Mouse (Mus musculus): ENCODE measurements around the gene B3galt4. TPM values are rescaled to one million over a fixed set of nuclear protein-coding genes. Genes with fewer than 3 reads are reported as not detected.
"Not testable (repeated sequence)": the region's sequence is repeated elsewhere in the genome, so short reads cannot be mapped to it uniquely, and the experiment has no call there.

Gene B3galt4
- total RNA-seq, 2 experiments from 2014 or later, result 6.2 to 6.7 TPM

- DNase-seq (ENCODE audit: low spot score in 2 of 2), result no peak
These were observed 17.6 kb upstream of the B3galt4 start for GRCm38 (mm10) chr17:33968927-33969326.

- DNase-seq (ENCODE audit: low spot score in 2 of 2), result peak; percentile 78 to 84
These were observed 17.2 kb upstream of the B3galt4 start for GRCm38 (mm10) chr17:33968489-33968888.

GRCm38 (mm10) chr17:33965846-33966550 lies 14.7 kb upstream of the B3galt4 start:
- DNase-seq (ENCODE audit: low spot score in 2 of 2), result no peak

GRCm38 (mm10) chr17:33965082-33965845 lies 14.0 kb upstream of the B3galt4 start:
- DNase-seq (ENCODE audit: low spot score in 2 of 2), result no peak

GRCm38 (mm10) chr17:33962876-33963275 lies 11.6 kb upstream of the B3galt4 start:
- DNase-seq (ENCODE audit: low spot score in 2 of 2), result no peak

- no peak for DNase-seq (ENCODE audit: low spot score in 2 of 2)
These were observed 8.7 kb upstream of the B3galt4 start for GRCm38 (mm10) chr17:33959948-33960347.

GRCm38 (mm10) chr17:33959135-33959534 lies 7.8 kb upstream of the B3galt4 start:
- no peak for DNase-seq (ENCODE audit: low spot score in 2 of 2)

GRCm38 (mm10) chr17:33958451-33958850 lies 7.2 kb upstream of the B3galt4 start:
- no peak for DNase-seq (ENCODE audit: low spot score in 2 of 2)

GRCm38 (mm10) chr17:33957493-33957892 lies 6.2 kb upstream of the B3galt4 start:
- DNase-seq (ENCODE audit: low spot score in 2 of 2), result no peak

- DNase-seq (ENCODE audit: low spot score in 2 of 2), result no peak
These were observed 5.0 kb upstream of the B3galt4 start for GRCm38 (mm10) chr17:33956336-33956735.

GRCm38 (mm10) chr17:33955555-33956214 lies 4.4 kb upstream of the B3galt4 start, which contains the start of the genes Vps52 and Rps18:
Vps52 (plus strand) TSS chr17:33955812.
Rps18 (minus strand) TSS chr17:33956001.
- peak; percentile 96 to 98 for DNase-seq (ENCODE audit: low spot score in 2 of 2)

GRCm38 (mm10) chr17:33954646-33955554 lies 3.6 kb upstream of the B3galt4 start:
- no peak for DNase-seq (ENCODE audit: low spot score in 2 of 2)

GRCm38 (mm10) chr17:33953961-33954565 lies 2.8 kb upstream of the B3galt4 start:
- no peak for DNase-seq (ENCODE audit: low spot score in 2 of 2)

- no peak for DNase-seq (ENCODE audit: low spot score in 2 of 2)
These were observed 2.0 kb upstream of the B3galt4 start for GRCm38 (mm10) chr17:33953310-33953709.

GRCm38 (mm10) chr17:33952879-33953278 lies 1.6 kb upstream of the B3galt4 start:
- DNase-seq (ENCODE audit: low spot score in 2 of 2), result no peak

- DNase-seq (ENCODE audit: low spot score in 2 of 2), result not testable (repeated sequence)
These were observed 727 bp upstream of the B3galt4 start for GRCm38 (mm10) chr17:33952015-33952414.

GRCm38 (mm10) chr17:33950131-33950625 lies 1.1 kb downstream of the B3galt4 start:
- no peak for DNase-seq (ENCODE audit: low spot score in 2 of 2)

- DNase-seq (ENCODE audit: low spot score in 2 of 2), result no peak
These were observed 2.3 kb downstream of the B3galt4 start for GRCm38 (mm10) chr17:33948905-33949537.

GRCm38 (mm10) chr17:33948090-33948904 lies 3.0 kb downstream of the B3galt4 start:
- DNase-seq (ENCODE audit: low spot score in 2 of 2), result no peak
